Mouse (Mus musculus): ENCODE measurements around the gene Tut1.
"Not testable (repeated sequence)": the region's sequence is repeated elsewhere in the genome, so short reads cannot be mapped to it uniquely, and the experiment has no call there.

Gene Tut1

GRCm38 (mm10) chr19:8991245-8991870, 37.7 kb downstream of the Tut1 start:
- in situ Hi-C loops (cut with MboI; ENCODE audit: low pct_unique_long_range_greater_than_20kb in 1 of 2, low sequenced_read_pairs in 2 of 2, unreplicated experiment in 1 of 2), result loop anchor here in 1 of 2 experiments (5.0 kb wide), 1 partner anchor 86 kb away; no protein-coding TSS in a partner anchor

DNA sequence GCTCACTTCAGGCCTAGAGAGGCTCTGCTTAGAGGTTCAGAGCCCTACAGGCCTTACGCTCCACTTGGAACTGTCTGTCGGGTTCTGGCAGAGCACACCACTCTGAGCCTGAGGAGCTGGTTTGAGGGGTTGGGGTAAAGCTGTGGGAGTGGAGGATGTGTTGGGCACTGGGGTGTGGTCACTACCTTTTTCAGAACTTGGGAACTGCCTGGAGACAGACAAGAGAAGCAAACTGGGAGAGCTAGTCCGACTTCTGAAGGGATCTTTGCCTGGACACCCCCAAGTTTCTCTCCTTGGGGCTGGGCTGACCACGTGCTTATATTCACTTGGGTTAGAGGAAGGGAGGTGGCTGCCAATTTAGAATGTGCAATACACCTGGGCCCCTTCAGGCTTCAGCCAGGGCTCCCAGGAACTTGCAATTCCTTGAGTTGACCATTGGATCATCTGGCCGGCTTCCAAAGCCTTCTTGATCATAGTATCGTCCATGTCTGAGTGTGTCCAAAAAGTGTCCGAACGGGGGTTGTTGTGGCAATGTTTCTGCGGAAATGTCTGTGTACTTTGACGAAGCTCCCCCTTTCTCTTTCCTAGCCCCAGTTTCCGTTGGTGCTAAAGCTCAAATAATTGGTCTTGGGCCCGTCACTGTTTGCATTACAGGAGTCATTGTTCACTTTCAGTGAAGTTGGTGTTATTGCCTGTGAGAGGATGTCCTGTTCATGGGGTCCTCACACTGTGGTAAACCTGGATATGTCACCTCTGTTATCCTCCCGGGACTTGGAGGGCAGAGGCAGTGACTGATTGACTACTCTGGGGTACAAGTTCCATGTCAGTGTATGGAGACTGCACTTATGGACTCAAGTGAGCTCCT, 38.5 kb downstream of the Tut1 start:
- in situ Hi-C loops (cut with MboI; ENCODE audit: low pct_unique_long_range_greater_than_20kb in 1 of 2, low sequenced_read_pairs in 2 of 2, unreplicated experiment in 1 of 2), result loop anchor here in 1 of 2 experiments (5.0 kb wide), 1 partner anchor 85 kb away; no protein-coding TSS in a partner anchor

DNA sequence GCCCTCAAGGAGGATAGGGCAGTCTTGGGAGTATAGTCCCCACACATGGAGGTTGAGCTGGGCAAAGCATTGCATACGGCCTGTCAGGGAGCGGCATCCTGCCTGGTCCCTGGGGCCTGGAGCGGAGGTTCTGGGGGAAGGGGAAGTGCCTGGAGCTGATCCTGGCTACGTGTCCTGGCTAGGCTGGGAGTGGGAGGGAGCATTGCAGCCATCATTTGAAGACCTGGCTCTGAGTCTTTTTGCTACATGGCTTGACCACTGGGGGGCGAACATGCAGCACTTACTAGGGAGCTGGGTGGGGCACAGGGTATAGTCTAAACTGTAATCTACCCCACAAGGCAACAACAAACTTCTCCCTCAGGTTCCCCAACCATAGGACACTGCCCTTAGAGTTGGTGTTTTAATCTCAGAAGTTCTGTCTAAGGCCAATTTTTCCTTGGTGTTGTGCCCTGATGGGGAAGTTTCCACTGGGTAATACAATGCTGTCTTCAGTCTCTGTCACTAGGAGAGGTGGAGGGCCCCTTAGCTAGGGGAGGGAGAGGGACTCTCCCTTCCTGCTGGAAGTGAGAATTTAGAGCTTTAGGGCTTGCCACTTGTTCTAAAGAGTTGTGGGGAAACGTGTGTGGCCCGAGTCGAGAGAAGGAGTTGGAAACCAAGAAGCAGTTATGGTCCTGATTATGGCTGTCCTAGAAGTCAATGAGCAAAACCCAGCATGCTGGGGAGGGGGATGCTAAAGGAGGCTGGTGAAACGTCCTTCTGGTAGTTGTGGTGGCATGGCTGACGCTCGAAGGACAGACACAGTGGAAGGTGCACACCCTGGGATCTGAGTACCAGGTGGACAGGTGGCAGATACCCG, 39.4 kb downstream of the Tut1 start:
- in situ Hi-C loops (cut with MboI; ENCODE audit: low pct_unique_long_range_greater_than_20kb in 1 of 2, low sequenced_read_pairs in 2 of 2, unreplicated experiment in 1 of 2), result loop anchor here in 1 of 2 experiments (5.0 kb wide), 1 partner anchor 84 kb away; no protein-coding TSS in a partner anchor

GRCm38 (mm10) chr19:8993625-8993912, 39.9 kb downstream of the Tut1 start:
- in situ Hi-C loops (cut with MboI; ENCODE audit: low pct_unique_long_range_greater_than_20kb in 1 of 2, low sequenced_read_pairs in 2 of 2, unreplicated experiment in 1 of 2), result loop anchor here in 1 of 2 experiments (5.0 kb wide), 1 partner anchor 84 kb away; no protein-coding TSS in a partner anchor

DNA sequence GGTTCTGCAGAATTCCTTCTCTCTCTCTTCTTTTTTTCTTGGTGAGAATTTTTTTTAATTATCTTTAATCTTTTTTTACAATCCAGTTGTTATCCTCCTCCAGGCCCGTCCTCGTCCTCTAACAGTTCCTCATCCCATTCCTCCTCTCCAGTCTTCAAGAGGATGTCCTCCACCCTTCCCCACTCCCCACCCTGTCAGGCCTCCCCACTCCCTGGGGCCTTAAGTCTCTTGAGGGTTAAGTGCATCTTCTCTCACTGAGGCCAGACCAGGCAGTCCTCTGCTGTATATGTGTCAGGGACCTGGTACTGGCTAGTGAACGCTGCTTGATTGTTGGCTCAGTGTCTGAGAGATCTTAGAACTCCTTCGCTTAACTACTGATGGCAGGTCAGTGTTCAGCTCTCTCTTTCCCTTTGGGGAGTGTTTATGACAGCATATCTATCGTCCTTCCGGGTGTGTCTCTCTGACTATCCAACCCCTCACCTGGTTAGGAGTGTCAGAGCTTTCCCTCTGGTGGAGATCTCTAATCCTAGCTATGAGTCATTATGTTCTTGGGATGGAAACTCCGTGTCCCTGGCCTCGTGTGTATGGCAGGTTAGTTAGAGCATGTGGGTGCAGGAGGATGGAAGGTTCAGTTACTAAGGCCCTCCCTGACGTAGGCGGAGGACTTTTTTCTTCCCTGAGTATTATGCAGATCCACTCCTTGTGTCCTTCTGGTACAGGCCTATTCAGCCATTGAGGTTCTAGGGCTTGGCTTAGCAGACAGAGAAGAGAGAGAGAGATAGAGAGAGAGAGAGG, 41.4 kb downstream of the Tut1 start:
- in situ Hi-C loops (cut with MboI; ENCODE audit: low pct_unique_long_range_greater_than_20kb in 1 of 2, low sequenced_read_pairs in 2 of 2, unreplicated experiment in 1 of 2), result loop anchor here in 1 of 2 experiments (5.0 kb wide), 1 partner anchor 82 kb away; no protein-coding TSS in a partner anchor

- in situ Hi-C loops (cut with MboI; ENCODE audit: low pct_unique_long_range_greater_than_20kb in 1 of 2, low sequenced_read_pairs in 2 of 2, unreplicated experiment in 1 of 2), result no loop called here
Measured at GRCm38 (mm10) chr19:8996601-8997000, 43.0 kb downstream of the Tut1 start.

DNA sequence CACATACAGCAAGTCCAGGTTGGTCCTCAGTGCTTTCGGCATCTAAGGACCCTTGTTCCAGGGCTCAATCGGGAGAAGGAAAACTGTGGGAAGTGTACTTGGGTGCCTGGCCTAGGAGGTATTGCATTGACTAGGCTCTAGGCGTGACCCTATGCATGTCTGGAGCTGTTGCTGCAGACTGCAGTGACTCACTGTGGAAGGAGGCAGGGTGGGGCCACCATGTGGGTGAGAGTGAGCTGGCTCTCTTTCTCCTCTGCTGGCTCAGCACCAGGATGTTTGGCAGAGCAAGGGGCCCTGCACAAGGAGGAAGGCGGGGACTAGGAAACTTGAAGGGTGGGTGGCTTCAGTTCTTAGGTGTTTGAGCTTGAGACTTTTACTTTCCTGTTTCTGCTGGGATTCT, 43.9 kb downstream of the Tut1 start:
- in situ Hi-C loops (cut with MboI; ENCODE audit: low pct_unique_long_range_greater_than_20kb in 1 of 2, low sequenced_read_pairs in 2 of 2, unreplicated experiment in 1 of 2), result no loop called here

DNA sequence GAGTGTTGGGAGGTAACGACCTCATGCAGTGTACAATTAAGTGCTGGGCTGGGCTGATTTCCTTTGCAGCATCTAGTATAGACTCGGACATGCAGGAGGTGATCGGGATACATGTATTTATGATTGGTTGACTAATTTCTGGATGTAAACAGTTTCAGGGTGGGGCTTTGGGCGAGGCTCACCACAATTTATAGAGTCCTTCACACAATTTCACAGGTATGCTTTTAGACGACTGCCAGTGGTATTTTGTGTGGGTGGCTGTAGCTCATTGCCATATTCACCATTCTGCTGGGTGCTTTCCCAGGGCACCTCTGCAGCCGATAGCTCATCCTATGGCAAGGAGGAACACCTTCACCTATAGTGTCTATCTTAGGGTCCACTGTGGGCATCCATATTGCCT, 44.9 kb downstream of the Tut1 start:
- in situ Hi-C loops (cut with MboI; ENCODE audit: low pct_unique_long_range_greater_than_20kb in 1 of 2, low sequenced_read_pairs in 2 of 2, unreplicated experiment in 1 of 2), result no loop called here

DNA sequence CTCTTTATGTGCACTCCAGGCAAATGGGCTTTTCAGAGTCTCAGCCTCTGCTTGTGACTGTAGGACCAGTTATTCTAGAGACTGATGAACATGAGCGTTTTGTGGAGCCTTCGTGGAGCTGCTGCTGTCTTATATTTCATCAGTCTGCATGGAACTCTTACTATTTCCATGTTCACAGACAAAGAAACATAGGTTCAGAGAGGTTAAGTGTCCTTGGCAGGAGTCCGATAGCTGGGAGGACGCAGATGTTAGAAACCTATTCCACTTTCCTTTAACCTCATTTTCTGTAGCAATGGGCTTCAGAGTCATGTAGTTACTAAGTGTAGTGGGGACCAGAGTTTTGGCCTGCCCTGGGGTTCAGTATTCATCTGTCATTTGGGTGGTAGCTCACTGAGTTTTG, 45.6 kb downstream of the Tut1 start:
- in situ Hi-C loops (cut with MboI; ENCODE audit: low pct_unique_long_range_greater_than_20kb in 1 of 2, low sequenced_read_pairs in 2 of 2, unreplicated experiment in 1 of 2), result no loop called here

GRCm38 (mm10) chr19:9006915-9007314, 53.3 kb downstream of the Tut1 start:
- in situ Hi-C loops (cut with MboI; ENCODE audit: low pct_unique_long_range_greater_than_20kb in 1 of 2, low sequenced_read_pairs in 2 of 2, unreplicated experiment in 1 of 2), result not testable (repeated sequence)

All from mouse embryonic stem cell (cell line).